In genomic region chr14:58034567-58034966, GRCm38 (mm10) we compare ENCODE assay signal across 7 mouse cellular contexts. TPM values are rescaled to one million over a fixed set of nuclear protein-coding genes. Genes with fewer than 3 reads are reported as not detected.
DNase-seq lines count a peak whose midpoint lies in the region.

No protein-coding gene starts in this region.

- peak; percentile 80 for DNase-seq in testis, postnatal 10 days (ENCODE audit: low spot score)
- no peak for DNase-seq in testis, postnatal 14 days (ENCODE audit: low spot score)
- peak; percentile 68 for DNase-seq in adrenal gland, postnatal 14 days
- peak; percentile 41 for DNase-seq in embryo, embryonic 9.5 days (ENCODE audit: extremely low spot score)
- DNase-seq in induced T-regulatory cell, adult 2 months (ENCODE audit: low read depth), result peak; percentile 55
- DNase-seq in left cerebral cortex, postnatal 4 days, result peak; percentile 60
- peak; percentile 75 for DNase-seq in retina, postnatal 1 day

- intact Hi-C loops in left cerebral cortex, postnatal 4 days (cut with DNase I), result loop anchor here (5.0 to 10.0 kb wide), 4 partner anchors 670 to 1078 kb away; no protein-coding TSS in a partner anchor

RNA-seq across cellular contexts. Expression of gene Micu2, which starts 35.5 kb away (rescaled TPM):
- 49.2 and 52.4 TPM in 2 replicates for total RNA-seq in adrenal gland, postnatal 14 days (2021)
- total RNA-seq in left cerebral cortex, postnatal 4 days (2021), result 10 to 100 TPM; 58.6 to 61.4 TPM

RNA-seq across cellular contexts. Expression of gene Fgf9, which starts 35.8 kb away (rescaled TPM):
- 17.7 and 17.9 TPM in 2 replicates for total RNA-seq in adrenal gland, postnatal 14 days (2021)
- 10 to 100 TPM; 11.8 TPM for total RNA-seq in left cerebral cortex, postnatal 4 days (2021)
